Mouse (Mus musculus) thymus, postnatal 0 days (tissue): ENCODE measurements around the gene Slc4a2. TPM values are rescaled to one million over a fixed set of nuclear protein-coding genes. Genes with fewer than 3 reads are reported as not detected.

Experiments used
- DNase-seq: peaks from one replicate; pipeline ENCODE4 v3.0.0-alpha.2; 2015; ENCODE audit warnings: low spot score
- polyA plus RNA-seq: library from polyadenylated mRNA; unstranded; fragments of >200 nt; fragmentation: Nextera tagmentation; extraction: Ambion mirVana; gene quantifications from 2 replicates; pipeline ENCODE4 v1.2.1, GENCODE M21; 2015

Gene Slc4a2
- polyA plus RNA-seq, 1 experiment from 2014 or later, result 23.2 TPM

GRCm38 (mm10) chr5:24425421-24426036 is 1.9 kb downstream of the Slc4a2 start:
- DNase-seq, result peak; percentile 73

DNA sequence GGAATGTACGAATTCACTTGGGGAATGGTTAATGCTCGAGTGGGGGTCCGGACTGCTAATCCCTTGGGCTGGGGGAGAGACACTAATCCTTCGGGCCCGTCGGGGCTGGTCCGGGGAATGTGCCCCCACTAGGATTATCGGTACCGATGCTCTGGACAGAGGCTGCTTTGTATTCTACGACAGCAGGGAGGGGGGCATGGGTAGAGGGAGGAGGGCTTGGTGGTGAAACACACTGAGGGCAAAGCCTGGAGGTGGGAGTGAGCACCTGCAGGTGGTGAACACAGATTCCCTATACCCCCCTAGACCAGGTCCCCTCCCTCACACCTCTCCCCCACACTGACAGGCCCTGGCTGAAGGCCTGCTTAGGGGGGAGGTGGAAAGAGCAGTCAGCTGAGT is 2.4 kb downstream of the Slc4a2 start:
- peak; percentile 28 for DNase-seq

DNA sequence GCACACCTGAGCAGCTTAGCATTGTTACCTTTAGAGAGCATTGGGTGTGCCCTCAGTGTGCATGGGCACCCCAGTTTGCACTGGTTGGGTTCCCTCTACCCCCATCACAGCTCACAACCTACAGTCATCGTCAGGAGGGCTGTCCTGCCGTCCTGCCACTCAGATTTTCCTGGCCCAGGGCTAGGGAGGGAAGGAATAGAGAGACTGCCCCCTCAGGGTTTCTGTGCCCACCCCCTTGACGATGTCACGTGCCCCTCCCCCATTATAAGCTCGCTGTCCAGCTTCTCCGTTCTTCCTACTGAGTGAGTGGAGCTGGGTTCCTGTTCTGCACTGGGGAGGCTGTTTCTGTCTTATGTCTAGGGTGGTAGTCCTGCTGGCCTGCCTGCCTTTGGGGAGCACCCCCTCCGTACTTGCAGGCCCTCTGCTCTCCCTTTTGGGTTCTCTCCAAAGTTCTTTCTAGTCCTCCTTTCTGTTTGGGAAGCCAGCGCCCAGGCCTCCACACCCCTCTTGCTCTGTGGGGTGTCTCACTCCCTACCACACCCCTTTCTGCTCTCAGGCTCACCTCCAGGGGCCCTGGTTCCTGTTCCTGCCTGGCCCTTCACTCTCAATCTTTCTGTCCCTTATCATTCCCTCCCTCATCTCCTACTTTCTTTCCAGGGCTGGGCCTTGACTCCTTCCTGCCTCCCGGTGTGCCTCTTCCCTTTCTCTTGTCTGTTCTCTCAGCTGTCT is 3.1 kb downstream of the Slc4a2 start:
- DNase-seq, result no peak

GRCm38 (mm10) chr5:24427285-24427633 is 3.6 kb downstream of the Slc4a2 start:
- DNase-seq, result no peak

GRCm38 (mm10) chr5:24427981-24428402 is 4.4 kb downstream of the Slc4a2 start:
- DNase-seq, result no peak

- no peak for DNase-seq
These were observed 5.0 kb downstream of the Slc4a2 start for GRCm38 (mm10) chr5:24428596-24428995.

- DNase-seq, result no peak
These were observed 10.4 kb downstream of the Slc4a2 start for GRCm38 (mm10) chr5:24433993-24434392.

- DNase-seq, result no peak
These were observed 17.6 kb downstream of the Slc4a2 start for GRCm38 (mm10) chr5:24441187-24441586.

DNA sequence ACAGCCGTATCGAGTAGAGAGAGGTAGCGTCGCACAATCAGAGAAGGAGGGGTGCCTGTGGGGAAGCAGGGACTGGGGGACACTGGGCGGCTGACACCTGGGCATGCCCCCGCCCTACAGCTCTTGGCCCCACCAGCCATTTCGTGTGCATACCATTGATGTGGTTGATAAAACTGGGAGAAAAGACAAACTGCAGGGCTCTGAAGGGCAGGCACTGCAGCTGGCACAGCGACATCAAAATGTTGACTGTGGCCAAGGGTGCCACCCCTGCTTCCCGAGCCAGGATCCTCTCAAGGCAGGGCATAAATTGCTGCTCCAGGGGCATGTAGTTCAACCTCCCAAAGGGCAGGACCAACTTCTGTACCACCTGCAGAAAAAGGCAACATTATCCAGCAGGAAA is 18.4 kb downstream of the Slc4a2 start:
- DNase-seq, result peak; percentile 60

DNA sequence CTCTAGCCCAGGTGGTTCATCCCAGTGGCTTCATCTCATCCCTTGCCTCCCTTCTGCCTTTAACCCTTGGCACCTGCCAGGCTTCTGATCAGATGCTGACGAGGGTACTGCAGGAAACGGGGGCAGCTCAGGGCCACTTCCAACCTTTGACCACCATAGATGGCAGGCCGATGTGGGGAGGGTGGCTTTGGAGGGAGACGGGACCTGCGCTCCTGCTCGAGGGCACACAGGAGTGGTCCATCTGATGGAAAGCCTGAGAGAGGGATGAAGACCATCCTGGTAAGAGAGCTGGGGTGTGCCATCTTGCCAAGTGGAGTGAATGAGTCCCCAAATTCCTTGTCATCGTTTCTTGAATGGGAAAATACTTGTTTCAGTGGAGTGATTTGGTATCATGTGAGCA is 19.6 kb downstream of the Slc4a2 start:
- no peak for DNase-seq

GRCm38 (mm10) chr5:24443927-24444326 is 20.3 kb downstream of the Slc4a2 start:
- no peak for DNase-seq

GRCm38 (mm10) chr5:24444746-24445427 is 21.2 kb downstream of the Slc4a2 start, which contains the start of gene Fastk:
Gene Fastk (minus strand): TSS chr5:24445287.
- DNase-seq, result peak; percentile 93

- DNase-seq, result no peak
These were observed 21.9 kb downstream of the Slc4a2 start for GRCm38 (mm10) chr5:24445428-24446080.

- no peak for DNase-seq
These were observed 23.0 kb downstream of the Slc4a2 start for GRCm38 (mm10) chr5:24446630-24447029.

- peak; percentile 89 for DNase-seq
These were observed 24.1 kb downstream of the Slc4a2 start, which contains the start of gene Tmub1 for GRCm38 (mm10) chr5:24447624-24448298. Gene Tmub1 (minus strand): TSS chr5:24447854.

GRCm38 (mm10) chr5:24451264-24452029 is 27.8 kb downstream of the Slc4a2 start:
- peak; percentile 87 for DNase-seq

DNA sequence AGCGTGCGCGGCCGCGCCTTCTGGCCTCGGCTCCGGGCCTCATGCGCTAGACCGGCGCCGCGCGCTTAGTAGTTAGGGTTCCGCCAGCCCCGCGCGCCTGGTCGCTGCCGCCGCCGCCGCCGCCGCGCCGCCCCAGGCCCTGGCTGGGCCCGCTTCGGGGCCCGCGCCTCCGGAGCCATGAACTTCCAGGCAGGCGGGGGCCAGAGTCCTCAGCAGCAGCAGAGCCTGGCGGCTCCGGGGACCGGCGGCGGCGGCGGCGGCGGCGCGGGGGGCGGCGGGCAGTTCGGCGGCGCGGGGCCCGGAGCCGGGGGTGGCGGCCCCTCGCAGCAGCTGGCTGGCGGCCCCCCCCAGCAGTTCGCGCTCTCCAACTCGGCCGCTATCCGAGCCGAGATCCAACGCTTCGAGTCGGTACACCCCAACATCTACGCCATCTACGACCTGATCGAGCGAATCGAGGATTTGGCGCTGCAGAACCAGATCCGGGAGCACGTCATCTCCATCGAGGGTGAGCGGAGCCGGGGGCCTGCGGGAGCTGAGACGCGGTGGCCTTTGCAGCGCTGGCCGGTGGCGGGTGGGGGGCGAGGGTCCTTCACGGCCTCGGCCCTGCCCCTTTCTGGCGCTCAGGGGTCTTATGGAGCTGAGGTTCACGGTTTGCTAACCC is 28.5 kb downstream of the Slc4a2 start, which contains the start of gene Agap3:
Agap3 (plus strand) TSS at position 148 of the 661 bp plus-strand sequence.
- DNase-seq, result peak; percentile 44

GRCm38 (mm10) chr5:24452691-24453233 is 29.1 kb downstream of the Slc4a2 start:
- peak; percentile 16 for DNase-seq

- no peak for DNase-seq
These were observed 29.8 kb downstream of the Slc4a2 start for GRCm38 (mm10) chr5:24453283-24453984.
